Mouse (Mus musculus): ENCODE data around the gene Gm20441. TPM values are rescaled to one million over a fixed set of nuclear protein-coding genes. Genes with fewer than 3 reads are reported as not detected.
A peak's percentile ranks its signal among the peaks of the same experiment; 100 is the strongest.

Gene Gm20441
- polyA plus RNA-seq (2015; fragmentation: Nextera tagmentation; extraction: Ambion mirVana) = 0.45 and 0.47 TPM in 2 replicates

DNA sequence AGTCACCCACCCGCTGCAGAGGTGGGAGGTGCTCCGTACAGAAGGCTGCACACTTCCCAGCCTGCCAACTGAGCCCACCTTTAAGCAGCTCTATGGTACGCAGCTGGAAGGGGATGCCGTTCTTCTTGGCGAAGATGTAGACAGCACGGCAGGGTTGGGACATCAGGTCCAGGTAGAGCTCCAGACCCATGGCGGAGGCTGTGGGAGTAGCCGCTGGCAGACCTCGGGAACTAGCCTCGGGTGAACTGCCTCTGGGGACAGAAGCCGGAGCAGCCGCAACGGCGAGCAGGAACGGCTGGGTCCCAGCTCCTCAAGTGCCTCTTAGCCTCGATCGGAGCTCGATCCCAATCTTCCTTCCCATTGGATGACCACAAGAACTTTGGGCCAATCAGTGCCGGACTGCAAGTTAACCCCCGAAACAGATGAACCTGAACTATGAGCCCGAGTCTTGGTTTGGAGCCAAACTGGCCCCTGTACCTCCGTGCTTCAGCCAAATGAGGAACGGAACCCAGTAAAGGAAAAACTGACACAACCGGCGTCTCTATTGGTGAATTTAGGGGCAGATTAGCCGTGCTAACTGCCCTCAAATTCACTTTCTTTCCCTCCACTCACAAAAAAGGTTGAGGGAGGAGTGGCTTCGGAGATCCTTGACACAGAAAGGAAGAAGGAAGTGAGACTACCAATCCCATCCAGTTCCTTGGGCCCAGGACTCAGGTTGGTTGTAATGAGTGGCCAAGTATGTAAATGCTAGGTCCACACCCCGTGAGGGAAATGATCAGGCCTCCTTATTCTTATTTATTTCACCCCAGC is at the start of gene Gm20441, which contains the start of gene Gstt3:
Gene Gm20441 (minus strand): TSS at position 186 of the 810 bp plus-strand sequence.
Gene Gstt3 (minus strand): TSS at position 646 of the 810 bp plus-strand sequence.
- no peaks in the 10 kb centered on the region for H3K27me3 ChIP-seq

DNA sequence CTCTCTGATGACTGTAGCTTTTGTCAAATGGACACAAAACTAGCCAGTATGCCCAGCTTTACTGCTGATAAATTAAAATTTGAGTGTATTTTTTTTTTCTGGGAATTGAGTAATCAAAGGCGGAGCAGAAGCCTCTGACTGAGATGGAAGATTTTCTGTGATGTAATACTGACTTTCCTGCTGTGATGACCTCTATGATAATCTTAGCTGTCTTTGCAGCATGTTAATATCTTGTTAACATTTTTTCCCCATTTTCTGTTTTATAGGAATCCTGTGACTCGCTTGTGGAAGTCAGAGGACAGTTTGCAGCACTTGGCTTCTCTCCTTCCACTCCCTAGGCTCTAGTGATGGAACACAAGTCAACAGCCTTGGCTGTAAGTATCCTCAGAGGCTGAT is 49.5 kb upstream of the Gm20441 start:
- no peak overlapping the region for H3K4me2 ChIP-seq
- H3K4me1 ChIP-seq = peaks cover 29% of the 10 kb centered on the region
- H3K9me3 ChIP-seq = no peaks in the 10 kb centered on the region
- no peak overlapping the region for H3K9ac ChIP-seq
- no peaks in the 10 kb centered on the region for H3K36me3 ChIP-seq
- ATAC-seq (ENCODE audit: insufficient number of reproducible peaks, low FRiP score, low TSS enrichment, low read depth) = no peak
- WGBS = 76% methylated on average over 2 of the region's 2 CpGs
- no peak overlapping the region for H3K27ac ChIP-seq
- H3K27me3 ChIP-seq = 0 out of 2 replicates have a peak, but pooled peaks cover 8% of the 10 kb centered on the region
- H3K4me3 ChIP-seq = no peak overlapping the region

More for the DNA sequence above, at the start of gene Gm20441, which contains the start of gene Gstt3:
- peak within 1 kb of the TSS; percentile 94 for H3K4me2 ChIP-seq
- peak within 1 kb of the TSS; percentile 84 for H3K27ac ChIP-seq
- no peaks in the 10 kb centered on the region for H3K9me3 ChIP-seq
- WGBS = under 1% methylated on average over 28 of the region's 28 CpGs
- peaks cover 17% of the 10 kb centered on the region for H3K4me1 ChIP-seq
- H3K9ac ChIP-seq = peak within 1 kb of the TSS; percentile 55
- H3K4me3 ChIP-seq = peak within 1 kb of the TSS; percentile 57
- ATAC-seq (ENCODE audit: insufficient number of reproducible peaks, low FRiP score, low TSS enrichment, low read depth) = peak; percentile 81
- no peaks in the 10 kb centered on the region for H3K36me3 ChIP-seq

DNA sequence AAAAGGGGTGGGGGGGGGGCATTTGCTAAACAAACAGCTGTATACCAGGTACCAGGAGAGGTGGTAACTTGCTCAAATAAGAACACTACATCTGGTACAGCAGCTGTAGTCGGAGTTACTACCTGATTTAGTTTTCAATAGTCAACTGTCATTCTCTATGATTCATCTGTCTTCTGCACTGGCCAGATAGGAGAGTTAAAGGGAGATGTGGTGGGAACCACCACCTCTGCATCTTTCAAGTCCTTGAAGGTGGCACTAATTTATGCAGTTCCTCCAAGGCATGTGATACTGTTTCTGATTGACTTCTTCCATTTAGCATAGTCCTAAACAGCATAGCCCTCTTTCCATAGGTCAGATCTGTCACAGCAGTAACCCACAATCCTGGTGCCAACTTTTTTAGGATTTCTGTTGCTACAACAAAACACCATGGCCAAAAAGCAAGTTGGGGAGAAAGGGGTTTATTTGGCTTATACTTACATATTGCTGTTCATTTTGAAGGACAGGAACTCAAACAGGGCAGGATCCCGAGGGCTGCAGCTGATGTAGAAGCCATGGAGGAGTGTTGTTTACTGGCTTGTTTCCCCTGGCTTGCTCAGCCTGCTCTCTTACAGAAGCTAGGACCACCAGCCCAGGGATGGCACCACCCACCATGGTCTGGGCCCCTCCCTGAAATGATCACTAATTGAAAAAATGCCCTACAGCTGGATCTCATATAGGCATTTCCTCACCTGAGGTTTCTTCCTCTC is 48.9 kb upstream of the Gm20441 start:
- H3K4me2 ChIP-seq = no peak overlapping the region
- peaks cover 23% of the 10 kb centered on the region for H3K4me1 ChIP-seq
- 0 out of 2 replicates have a peak, but pooled peaks cover 8% of the 10 kb centered on the region for H3K27me3 ChIP-seq
- H3K9ac ChIP-seq = no peak overlapping the region
- no peaks in the 10 kb centered on the region for H3K36me3 ChIP-seq
- H3K27ac ChIP-seq = no peak overlapping the region
- 69% methylated on average over 2 of the region's 2 CpGs for WGBS
- H3K4me3 ChIP-seq = no peak overlapping the region
- no peaks in the 10 kb centered on the region for H3K9me3 ChIP-seq
- ATAC-seq (ENCODE audit: insufficient number of reproducible peaks, low FRiP score, low TSS enrichment, low read depth) = no peak

DNA sequence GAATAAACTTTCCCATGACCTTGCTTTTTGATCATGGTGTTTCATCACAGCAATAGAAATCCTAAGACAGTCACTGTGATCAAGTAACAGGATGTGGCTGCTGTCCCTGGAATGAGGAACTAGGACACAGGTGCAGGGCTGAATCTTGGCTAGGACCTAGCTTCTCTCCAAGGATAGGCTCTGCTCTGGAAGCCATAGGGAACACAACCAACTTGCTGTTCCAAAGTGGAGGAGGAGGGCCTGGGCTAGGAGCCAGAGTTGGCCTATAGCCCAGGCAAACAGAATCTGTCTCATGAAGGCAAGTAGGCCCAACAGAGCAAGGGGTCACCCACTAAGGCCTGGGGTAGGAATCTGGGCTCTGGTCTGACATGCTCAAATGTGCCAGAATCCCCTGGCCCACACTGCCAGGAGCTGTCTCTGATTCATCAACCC is 47.8 kb upstream of the Gm20441 start:
- no peak overlapping the region for H3K4me3 ChIP-seq
- H3K27ac ChIP-seq = no peak overlapping the region
- H3K4me1 ChIP-seq = peaks cover 12% of the 10 kb centered on the region
- ATAC-seq (ENCODE audit: insufficient number of reproducible peaks, low FRiP score, low TSS enrichment, low read depth) = no peak
- no peak overlapping the region for H3K4me2 ChIP-seq
- no peaks in the 10 kb centered on the region for H3K27me3 ChIP-seq
- no peaks in the 10 kb centered on the region for H3K9me3 ChIP-seq
- H3K36me3 ChIP-seq = no peaks in the 10 kb centered on the region
- no peak overlapping the region for H3K9ac ChIP-seq

DNA sequence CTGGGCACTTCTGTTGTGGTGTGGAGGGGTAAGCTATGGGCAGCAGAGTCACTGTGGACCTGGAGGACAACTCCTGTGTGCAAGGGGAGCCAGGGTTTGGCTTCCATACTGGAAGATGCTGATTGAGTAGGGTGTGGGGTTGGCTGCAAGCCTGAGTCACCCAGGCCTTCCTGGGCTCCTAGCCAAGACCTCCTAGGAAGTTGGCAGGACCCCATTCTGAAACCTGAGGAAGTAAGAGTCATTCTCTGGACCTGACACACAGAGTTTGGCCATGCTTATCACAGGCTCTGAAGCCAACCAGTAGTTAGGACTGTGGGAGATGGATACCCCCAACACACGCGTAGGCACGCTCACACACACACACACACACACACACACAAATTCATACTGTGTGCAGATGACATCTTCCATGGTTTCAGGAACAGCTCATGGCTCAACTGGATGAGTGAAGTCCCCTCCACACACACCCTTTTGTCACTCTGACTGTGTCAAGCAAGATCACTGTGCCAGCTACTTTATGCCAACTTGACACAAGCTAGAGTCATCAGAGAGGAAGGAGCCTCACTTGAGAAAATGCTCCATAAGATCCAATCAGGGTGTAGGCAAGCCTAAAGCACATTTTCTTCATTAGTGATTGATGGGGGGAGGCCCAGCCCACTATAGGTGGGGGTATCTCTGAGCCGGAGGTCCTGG is 47.1 kb upstream of the Gm20441 start:
- Histone ChIP-seq H3K4me2 (no peak overlapping the region), H3K27me3 (no peaks in the 10 kb centered on the region), H3K4me1 (peaks cover 10% of the 10 kb centered on the region), H3K36me3 (no peaks in the 10 kb centered on the region), H3K27ac (no peak overlapping the region), H3K9ac (no peak overlapping the region), H3K4me3 (no peak overlapping the region), H3K9me3 (no peaks in the 10 kb centered on the region)
- ATAC-seq (ENCODE audit: insufficient number of reproducible peaks, low FRiP score, low TSS enrichment, low read depth) = 0 out of 2 replicates have a peak, but pooled peaks have one; percentile 24
- WGBS = 79% methylated on average over 4 of the region's 4 CpGs

DNA sequence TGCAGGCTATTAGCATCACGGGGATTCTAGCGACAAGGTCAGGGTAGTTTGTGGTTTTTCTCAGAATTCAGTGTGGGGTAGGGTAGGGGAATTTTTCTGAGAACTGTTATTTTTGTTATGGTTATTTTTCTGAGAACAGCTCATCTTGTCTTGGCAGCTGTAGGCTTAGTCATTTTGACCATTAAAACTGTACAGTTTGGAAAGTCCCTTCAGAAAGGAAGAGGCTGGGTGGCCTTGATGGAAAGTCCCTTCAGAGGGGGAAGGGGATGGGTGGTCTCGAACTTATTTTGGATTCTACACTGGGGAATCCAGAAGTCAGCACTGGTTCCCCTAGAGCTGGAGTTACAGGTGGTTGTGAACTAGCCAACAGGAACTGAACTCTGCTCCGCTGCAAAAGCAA is 43.8 kb upstream of the Gm20441 start:
- Histone ChIP-seq H3K27ac (no peak overlapping the region), H3K4me2 (no peak overlapping the region), H3K27me3 (no peaks in the 10 kb centered on the region), H3K36me3 (no peaks in the 10 kb centered on the region), H3K9me3 (no peaks in the 10 kb centered on the region), H3K4me3 (no peak overlapping the region), H3K9ac (no peak overlapping the region), H3K4me1 (peaks cover 10% of the 10 kb centered on the region)
- no peak for ATAC-seq (ENCODE audit: insufficient number of reproducible peaks, low FRiP score, low TSS enrichment, low read depth)
- WGBS = 77% methylated on average over 4 of the region's 4 CpGs

DNA sequence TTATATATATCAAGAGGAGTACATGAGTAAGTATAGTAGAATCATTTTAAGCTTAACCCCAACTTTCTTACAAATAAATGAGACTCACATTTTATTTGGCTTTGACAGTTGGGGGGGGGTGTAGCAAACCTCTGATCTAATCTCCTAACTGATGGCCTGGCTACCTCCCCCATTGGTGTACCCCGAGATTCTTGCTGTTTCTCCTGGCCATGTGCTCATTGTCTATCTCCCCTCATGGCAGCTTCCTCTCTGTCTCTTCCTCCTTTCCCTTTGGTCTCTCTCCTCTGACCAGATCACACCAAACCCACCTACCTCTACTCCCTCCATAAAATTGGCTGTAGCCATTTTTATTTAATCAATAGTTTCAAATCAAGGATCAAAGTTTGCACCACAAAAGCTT is 43.0 kb upstream of the Gm20441 start:
- no peak overlapping the region for H3K27ac ChIP-seq
- no peak for ATAC-seq (ENCODE audit: insufficient number of reproducible peaks, low FRiP score, low TSS enrichment, low read depth)

DNA sequence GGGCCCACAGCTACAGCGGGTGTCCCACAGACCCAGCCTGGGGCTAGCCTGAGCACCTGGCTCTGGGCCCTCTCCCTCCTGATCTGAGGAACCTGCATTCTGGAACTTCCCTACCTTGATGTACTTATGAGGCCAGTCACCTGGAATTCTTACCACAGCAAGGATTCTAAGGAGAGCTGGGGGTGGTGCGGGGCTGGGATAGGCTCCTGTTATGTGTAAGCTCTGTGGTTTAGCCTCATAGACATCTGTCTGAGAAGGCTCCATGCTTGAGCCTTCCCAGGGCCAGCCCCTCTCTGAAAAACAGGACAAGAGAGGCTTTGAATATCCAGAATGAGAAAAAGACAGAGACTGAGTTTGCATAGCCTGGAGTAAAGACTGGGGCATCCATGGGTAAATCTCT is 41.7 kb upstream of the Gm20441 start, which contains the start of gene Gstt4:
Gene Gstt4 (minus strand): TSS at position 101 of the 400 bp plus-strand sequence.
- Histone ChIP-seq H3K4me1 (peaks cover 3% of the 10 kb centered on the region), H3K9ac (no peak within 1 kb of the TSS), H3K36me3 (no peaks in the 10 kb centered on the region), H3K4me2 (no peak within 1 kb of the TSS), H3K27me3 (no peaks in the 10 kb centered on the region), H3K27ac (no peak within 1 kb of the TSS), H3K4me3 (no peak within 1 kb of the TSS), H3K9me3 (no peaks in the 10 kb centered on the region)
- ATAC-seq (ENCODE audit: insufficient number of reproducible peaks, low FRiP score, low TSS enrichment, low read depth) = no peak
- WGBS = 95% methylated on average over 2 of the region's 2 CpGs

More for the DNA sequence above, 43.0 kb upstream of the Gm20441 start:
- Histone ChIP-seq H3K36me3 (no peaks in the 10 kb centered on the region), H3K4me2 (no peak overlapping the region), H3K9ac (no peak overlapping the region), H3K9me3 (no peaks in the 10 kb centered on the region), H3K4me3 (no peak overlapping the region), H3K27me3 (no peaks in the 10 kb centered on the region), H3K4me1 (peaks cover 9% of the 10 kb centered on the region)
- 83% methylated on average over 1 of the region's 1 CpGs for WGBS

DNA sequence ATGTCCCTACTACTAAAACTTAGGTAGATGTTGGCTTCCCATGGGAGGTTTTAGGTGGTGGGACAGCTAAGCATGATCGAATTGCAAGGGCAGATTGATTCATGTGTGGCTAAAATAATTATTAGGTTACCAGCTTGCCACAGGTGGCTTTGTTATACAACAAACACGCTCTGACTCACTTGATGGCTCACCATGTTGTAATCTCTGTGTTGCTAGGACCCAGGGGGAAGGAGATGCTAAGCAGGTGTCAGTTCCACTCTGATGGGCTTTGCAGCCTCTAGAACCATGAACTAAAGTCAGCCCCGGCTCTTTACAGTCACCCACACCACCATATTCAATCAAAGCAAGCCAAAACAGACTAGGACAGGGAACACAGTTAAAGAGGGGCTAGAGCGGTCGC is 39.1 kb upstream of the Gm20441 start:
- WGBS = 79% methylated on average over 5 of the region's 5 CpGs
- Histone ChIP-seq H3K9ac (no peak overlapping the region), H3K4me2 (no peak overlapping the region), H3K4me1 (no peaks in the 10 kb centered on the region), H3K27ac (no peak overlapping the region), H3K9me3 (no peaks in the 10 kb centered on the region), H3K27me3 (no peaks in the 10 kb centered on the region), H3K4me3 (no peak overlapping the region), H3K36me3 (no peaks in the 10 kb centered on the region)
- no peak for ATAC-seq (ENCODE audit: insufficient number of reproducible peaks, low FRiP score, low TSS enrichment, low read depth)

DNA sequence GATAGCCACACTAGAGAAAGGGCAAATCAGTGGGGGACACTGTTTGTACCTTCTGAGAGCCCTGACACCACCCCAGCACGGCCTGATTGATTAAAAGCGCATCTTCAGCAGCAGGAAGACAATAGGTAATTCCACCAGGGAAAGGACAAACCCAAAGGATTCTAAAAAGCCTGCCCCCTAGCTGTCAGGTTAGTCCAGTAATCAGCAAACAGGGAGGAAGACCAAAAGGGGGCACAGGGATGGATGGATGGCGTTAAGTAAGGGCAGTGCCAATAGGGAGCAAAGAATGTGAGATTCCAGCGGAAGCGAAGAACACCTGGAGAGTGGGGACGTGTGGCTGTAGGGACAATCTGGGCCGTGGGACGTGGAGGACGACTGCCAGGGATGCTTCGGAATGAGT is 37.9 kb upstream of the Gm20441 start:
- Histone ChIP-seq H3K9me3 (no peaks in the 10 kb centered on the region), H3K9ac (no peak overlapping the region), H3K4me2 (no peak overlapping the region), H3K27me3 (no peaks in the 10 kb centered on the region), H3K4me3 (no peak overlapping the region), H3K36me3 (no peaks in the 10 kb centered on the region), H3K4me1 (no peaks in the 10 kb centered on the region), H3K27ac (no peak overlapping the region)
- WGBS = 65% methylated on average over 10 of the region's 10 CpGs
- no peak for ATAC-seq (ENCODE audit: insufficient number of reproducible peaks, low FRiP score, low TSS enrichment, low read depth)

DNA sequence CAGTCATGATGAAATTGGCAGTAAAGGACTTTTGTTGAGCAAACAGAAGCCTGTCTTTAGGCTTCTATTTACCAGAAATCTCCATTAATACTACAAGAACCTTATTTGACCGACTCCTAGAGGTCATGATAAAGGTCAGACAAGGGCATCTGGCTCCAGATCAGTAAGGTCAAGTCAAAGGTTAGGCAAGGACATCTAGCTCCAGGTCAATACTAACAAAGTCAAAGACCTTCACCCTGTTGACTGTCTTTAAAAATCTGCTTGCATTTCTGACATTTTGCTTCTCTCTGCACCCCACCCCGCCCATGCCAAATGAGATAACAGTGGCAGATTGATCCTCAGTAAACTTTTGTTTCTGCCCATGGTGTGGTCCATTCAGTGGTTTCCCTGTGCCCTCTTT is 23.5 kb upstream of the Gm20441 start:
- 61% methylated on average over 2 of the region's 2 CpGs for WGBS
- no peak overlapping the region for H3K9ac ChIP-seq
- H3K9me3 ChIP-seq = no peaks in the 10 kb centered on the region
- no peak for ATAC-seq (ENCODE audit: insufficient number of reproducible peaks, low FRiP score, low TSS enrichment, low read depth)
- H3K36me3 ChIP-seq = no peaks in the 10 kb centered on the region
- no peak overlapping the region for H3K4me3 ChIP-seq
- H3K27ac ChIP-seq = no peak overlapping the region
- H3K4me1 ChIP-seq = no peaks in the 10 kb centered on the region
- H3K4me2 ChIP-seq = no peak overlapping the region
- H3K27me3 ChIP-seq = no peaks in the 10 kb centered on the region

Measured in limb, embryonic 15.5 days (tissue).